Mouse (Mus musculus) G1E (cell line): Measurements from ENCODE around the gene Kdm1b.

Experiments used
- CTCF ChIP-seq: IDR thresholded peaks from 2 replicates; pipeline ENCODE4 v1.5.1; 2012; ENCODE audit warnings: low read depth, low read length, inconsistent platforms, mixed read lengths
- POLR2AphosphoS5 ChIP-seq: IDR thresholded peaks from 2 replicates; pipeline ENCODE4 v1.6.1; 2012; ENCODE audit warnings: low read depth, low read length, inconsistent platforms; ENCODE audit not compliant: insufficient replicate concordance
- TAL1 ChIP-seq: conservative IDR thresholded peaks from 2 replicates; pipeline ENCODE4 v1.6.1; 2012; ENCODE audit warnings: low read depth, low read length, inconsistent platforms, mixed read lengths

DNA sequence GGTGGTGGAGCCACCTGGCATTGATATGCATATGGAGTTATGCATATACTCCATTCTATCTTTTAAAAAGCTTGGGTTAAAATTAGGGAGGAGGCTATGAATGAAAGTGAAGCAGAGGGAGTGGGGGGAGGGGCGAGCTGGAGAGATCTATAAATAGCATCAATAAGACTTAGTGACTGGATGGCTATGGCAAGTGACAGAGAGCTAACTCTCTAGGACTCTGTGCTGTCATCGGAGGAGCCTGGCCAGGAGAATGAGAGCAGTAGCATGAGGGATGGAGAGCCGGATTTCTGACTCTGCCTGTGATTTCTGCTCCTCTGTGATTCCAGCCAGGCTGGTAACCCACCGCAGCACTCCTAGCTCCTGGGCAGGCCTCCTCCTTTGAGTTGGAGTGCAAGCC, 85.8 kb downstream of the Kdm1b start:
- TF ChIP-seq CTCF (no peak), POLR2AphosphoS5 (no peak), TAL1 (no peak)
